Mouse (Mus musculus) brain, embryonic 14.5 days (tissue): Measurements from ENCODE around the gene Vgll2.

Experiments used
- CTCF ChIP-seq: fragments of 200-500 bp; IDR thresholded peaks from 2 replicates; pipeline ENCODE4 v1.5.1; 2012; ENCODE audit warnings: inconsistent platforms, mild to moderate bottlenecking, moderate library complexity, borderline replicate concordance; ENCODE audit not compliant: insufficient read depth, insufficient read length; ENCODE audit errors: extremely low read depth
- POLR2A ChIP-seq: fragments of 200-500 bp; IDR thresholded peaks from 2 replicates; pipeline ENCODE4 v1.6.1; 2012; ENCODE audit warnings: mild to moderate bottlenecking, inconsistent platforms, borderline replicate concordance; ENCODE audit not compliant: poor library complexity, insufficient read depth, insufficient read length, severe bottlenecking; ENCODE audit errors: extremely low read depth

- TF ChIP-seq CTCF: no peak
- no peak for TF ChIP-seq POLR2A
Observed at GRCm38 (mm10) chr10:52022413-52023212, at the start of gene Vgll2.
